In the genomic region with DNA sequence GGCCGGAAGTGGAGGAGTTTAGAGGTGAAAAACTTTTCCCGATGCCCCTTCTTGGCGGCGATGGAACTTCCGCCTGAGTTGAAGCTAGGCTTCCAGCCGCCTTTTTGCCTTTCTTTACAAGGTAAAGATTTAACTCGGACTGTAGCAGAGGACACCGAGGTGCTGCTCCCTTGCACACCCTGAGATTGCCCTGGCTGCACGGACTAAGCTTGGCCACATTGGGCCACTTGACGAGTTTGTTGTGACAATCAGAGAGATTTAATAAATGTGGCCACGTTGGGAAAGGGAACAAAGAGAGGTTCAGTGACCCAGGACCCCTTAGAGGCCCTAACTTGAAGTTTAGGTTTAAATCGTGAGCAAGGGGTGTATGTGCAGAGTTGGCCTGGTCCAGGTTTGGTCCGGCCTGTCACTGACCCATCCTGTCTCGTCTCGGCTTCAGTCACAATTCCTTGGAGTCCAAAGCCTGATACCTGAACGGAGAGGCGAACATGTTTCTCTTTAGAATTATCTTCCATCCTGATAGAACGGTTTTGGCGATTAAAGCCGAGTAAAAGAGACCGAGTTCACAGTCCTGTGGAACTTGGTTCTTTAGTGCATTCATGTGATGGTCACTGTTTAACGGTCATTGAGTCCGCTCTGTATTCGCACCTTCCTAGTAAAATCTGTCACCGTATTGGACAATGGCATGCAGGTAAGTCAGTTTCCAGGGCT, we compare ENCODE assay signal across 8 mouse cellular contexts. TPM values are rescaled to one million over a fixed set of nuclear protein-coding genes. Genes with fewer than 3 reads are reported as not detected.
A peak's percentile ranks its signal among the peaks of the same experiment; 100 is the strongest.
DNase-seq lines count a peak whose midpoint lies in the region; ATAC-seq and TF ChIP-seq lines count a peak whose summit lies in the region.

No protein-coding gene starts in this region.

- peaks cover 8% of the 10 kb centered on the region for H3K27me3 ChIP-seq in E14TG2a.4 (ENCODE audit: insufficient read depth, low read length)
- H3K27me3 ChIP-seq in forebrain, embryonic 16.5 days (replicated peaks; ENCODE audit: control insufficient read depth, insufficient read depth, low read length): no peaks in the 10 kb centered on the region
- H3K27me3 ChIP-seq in liver, embryonic 14.5 days (ENCODE audit: control insufficient read depth, insufficient read depth, low read length): no peaks in the 10 kb centered on the region

- peak overlapping the region; percentile 98 for H3K27ac ChIP-seq in forebrain, embryonic 16.5 days (ENCODE audit: low read length)
- peak overlapping the region; percentile 64 for H3K27ac ChIP-seq in liver, embryonic 14.5 days

- H3K9me3 ChIP-seq in E14TG2a.4 (ENCODE audit: low read length): no peaks in the 10 kb centered on the region
- no peaks in the 10 kb centered on the region for H3K9me3 ChIP-seq in forebrain, embryonic 16.5 days (ENCODE audit: control insufficient read depth, low read length)
- H3K9me3 ChIP-seq in liver, embryonic 14.5 days (ENCODE audit: control insufficient read depth, low read length): no peaks in the 10 kb centered on the region

- WGBS in forebrain, embryonic 16.5 days: 32% methylated on average over 25 of the region's 25 CpGs
- 38% methylated on average over 25 of the region's 25 CpGs for WGBS in liver, embryonic 14.5 days (ENCODE audit: insufficient replicate concordance)

- peak overlapping the region; percentile 93 for H3K4me2 ChIP-seq in forebrain, embryonic 16.5 days (ENCODE audit: low read length)
- H3K4me2 ChIP-seq in liver, embryonic 14.5 days (ENCODE audit: low read depth): peak overlapping the region; percentile 90

- no peak for DNase-seq in frontal cortex, postnatal 10 days (ENCODE audit: low spot score in 2 of 2)
- DNase-seq in liver, embryonic 14.5 days (ENCODE audit: low read depth in 3 of 3, low spot score in 3 of 3): no peak
- no peak for DNase-seq in B cell, adult 2 months
- no peak for DNase-seq in spleen, postnatal 36 days (ENCODE audit: low spot score in 2 of 2)
- no peak for DNase-seq in spleen, postnatal 14 days (ENCODE audit: low spot score in 2 of 2)

- no peak for TF ChIP-seq CTCF in E14TG2a.4 (conservative IDR thresholded peaks at IDR 0.05; ENCODE audit: low read length)
- TF ChIP-seq CTCF in liver, embryonic 14.5 days (IDR thresholded peaks at IDR 0.05; ENCODE audit: low read depth): no peak

- H3K36me3 ChIP-seq in E14TG2a.4 (ENCODE audit: insufficient read depth, low read length): no peaks in the 10 kb centered on the region
- no peaks in the 10 kb centered on the region for H3K36me3 ChIP-seq in forebrain, embryonic 16.5 days (ENCODE audit: control insufficient read depth, insufficient read depth)
- no peaks in the 10 kb centered on the region for H3K36me3 ChIP-seq in liver, embryonic 14.5 days (replicated peaks; ENCODE audit: control insufficient read depth, insufficient read depth, low read depth)

- H3K4me1 ChIP-seq in E14TG2a.4 (replicated peaks; ENCODE audit: low read depth, low read length): peaks cover 14% of the 10 kb centered on the region
- H3K4me1 ChIP-seq in forebrain, embryonic 16.5 days (replicated peaks; ENCODE audit: control insufficient read depth, insufficient read depth, low read length): peaks cover 17% of the 10 kb centered on the region
- H3K4me1 ChIP-seq in liver, embryonic 14.5 days (replicated peaks; ENCODE audit: control insufficient read depth in 2 of 2, insufficient read depth in 2 of 2, low read length in 1 of 2): peaks cover 0 to 13% of the 10 kb centered on the region in 2 experiments; a peak in 3 of 4 replicates

- peak overlapping the region; percentile 95 for H3K9ac ChIP-seq in forebrain, embryonic 16.5 days (replicated peaks; ENCODE audit: low read depth, low read length)
- H3K9ac ChIP-seq in liver, embryonic 14.5 days (replicated peaks): peak overlapping the region; percentile 77

- H3K4me3 ChIP-seq in E14TG2a.4 (replicated peaks; ENCODE audit: low read length): peak overlapping the region; percentile 83
- H3K4me3 ChIP-seq in forebrain, embryonic 16.5 days (replicated peaks; ENCODE audit: low read length): peak overlapping the region; percentile 74
- H3K4me3 ChIP-seq in liver, embryonic 14.5 days (ENCODE audit: insufficient read depth in 1 of 2, low read depth in 2 of 2, low read length in 2 of 2): peak overlapping the region; percentile 49 to 63

- peak; percentile 14; the same call in 1 of the 2 replicates for ATAC-seq in frontal cortex, adult (ENCODE audit: low TSS enrichment)
- peak; percentile 9 for ATAC-seq in forebrain, embryonic 16.5 days
- peak; percentile 34 for ATAC-seq in liver, embryonic 14.5 days (ENCODE audit: insufficient read depth)

- TF ChIP-seq EP300 in liver, embryonic 14.5 days (IDR thresholded peaks at IDR 0.05; ENCODE audit: low read depth): no peak

RNA-seq across cellular contexts. Expression of a gene that starts 21.0 kb away (rescaled TPM):
- 79.0 and 101 TPM in 2 replicates for polyA plus RNA-seq in forebrain, embryonic 16.5 days (2015; fragmentation: Nextera tagmentation; extraction: Ambion mirVana)
- polyA plus RNA-seq in liver, embryonic 14.5 days (2012; rRNA removed): 5.9 and 7.9 TPM in 2 replicates
- polyA plus RNA-seq in liver, embryonic 14.5 days (2014; fragmentation: Nextera tagmentation; extraction: Ambion mirVana): 16.0 and 20.3 TPM in 2 replicates
